Mouse (Mus musculus): ENCODE results near the gene Ppp1r36. TPM values are rescaled to one million over a fixed set of nuclear protein-coding genes. Genes with fewer than 3 reads are reported as not detected.

The Ppp1r36 gene
- polyA plus RNA-seq, 1 experiment, result 80.4 TPM

- Histone ChIP-seq H3K36me3 (ENCODE audit: control insufficient read depth, insufficient read depth, low read length) (no peaks in the 10 kb centered on the region), H3K4me3 (ENCODE audit: control insufficient read depth, low read depth, low read length) (no peak overlapping the region), H3K27ac (ENCODE audit: control insufficient read depth, insufficient read depth, low read depth, low read length) (no peak overlapping the region), H3K4me1 (ENCODE audit: control insufficient read depth, insufficient read depth, low read length) (no peaks in the 10 kb centered on the region), H3K27me3 (ENCODE audit: control insufficient read depth, insufficient read depth, low read length) (no peaks in the 10 kb centered on the region)
- TF ChIP-seq POLR2A (IDR thresholded peaks at IDR 0.05; ENCODE audit: control insufficient read depth, low read depth, low read length) (no peak), CTCF (IDR thresholded peaks at IDR 0.05; ENCODE audit: control insufficient read depth, insufficient read depth, insufficient replicate concordance, low read depth, low read length) (no peak)
Observed at GRCm38 (mm10) chr12:76377726-76378125, 39.6 kb upstream of the Ppp1r36 start.

GRCm38 (mm10) chr12:76378556-76378955, 38.8 kb upstream of the Ppp1r36 start:
- TF ChIP-seq POLR2A (IDR thresholded peaks at IDR 0.05; ENCODE audit: control insufficient read depth, low read depth, low read length) (no peak), CTCF (IDR thresholded peaks at IDR 0.05; ENCODE audit: control insufficient read depth, insufficient read depth, insufficient replicate concordance, low read depth, low read length) (no peak)
- Histone ChIP-seq H3K27ac (ENCODE audit: control insufficient read depth, insufficient read depth, low read depth, low read length) (no peak overlapping the region), H3K36me3 (ENCODE audit: control insufficient read depth, insufficient read depth, low read length) (no peaks in the 10 kb centered on the region), H3K27me3 (ENCODE audit: control insufficient read depth, insufficient read depth, low read length) (no peaks in the 10 kb centered on the region), H3K4me3 (ENCODE audit: control insufficient read depth, low read depth, low read length) (no peak overlapping the region), H3K4me1 (ENCODE audit: control insufficient read depth, insufficient read depth, low read length) (no peaks in the 10 kb centered on the region)

- no peak for TF ChIP-seq CTCF (IDR thresholded peaks at IDR 0.05; ENCODE audit: control insufficient read depth, insufficient read depth, insufficient replicate concordance, low read depth, low read length)
- TF ChIP-seq POLR2A (IDR thresholded peaks at IDR 0.05; ENCODE audit: control insufficient read depth, low read depth, low read length), result no peak
- Histone ChIP-seq H3K36me3 (ENCODE audit: control insufficient read depth, insufficient read depth, low read length) (no peaks in the 10 kb centered on the region), H3K4me3 (ENCODE audit: control insufficient read depth, low read depth, low read length) (no peak overlapping the region), H3K27ac (ENCODE audit: control insufficient read depth, insufficient read depth, low read depth, low read length) (no peak overlapping the region), H3K27me3 (ENCODE audit: control insufficient read depth, insufficient read depth, low read length) (no peaks in the 10 kb centered on the region), H3K4me1 (ENCODE audit: control insufficient read depth, insufficient read depth, low read length) (no peaks in the 10 kb centered on the region)
Observed at GRCm38 (mm10) chr12:76380151-76380550, 37.2 kb upstream of the Ppp1r36 start.

GRCm38 (mm10) chr12:76385342-76385741, 32.0 kb upstream of the Ppp1r36 start:
- no peak overlapping the region for H3K4me3 ChIP-seq (ENCODE audit: control insufficient read depth, low read depth, low read length)
- no peak overlapping the region for H3K27ac ChIP-seq (ENCODE audit: control insufficient read depth, insufficient read depth, low read depth, low read length)
- peaks cover 3% of the 10 kb centered on the region for H3K36me3 ChIP-seq (ENCODE audit: control insufficient read depth, insufficient read depth, low read length)
- no peak for TF ChIP-seq CTCF (IDR thresholded peaks at IDR 0.05; ENCODE audit: control insufficient read depth, insufficient read depth, insufficient replicate concordance, low read depth, low read length)
- no peak for TF ChIP-seq POLR2A (IDR thresholded peaks at IDR 0.05; ENCODE audit: control insufficient read depth, low read depth, low read length)
- no peaks in the 10 kb centered on the region for H3K27me3 ChIP-seq (ENCODE audit: control insufficient read depth, insufficient read depth, low read length)
- H3K4me1 ChIP-seq (ENCODE audit: control insufficient read depth, insufficient read depth, low read length), result no peaks in the 10 kb centered on the region

GRCm38 (mm10) chr12:76388794-76389193, 28.5 kb upstream of the Ppp1r36 start:
- peaks cover 3% of the 10 kb centered on the region for H3K36me3 ChIP-seq (ENCODE audit: control insufficient read depth, insufficient read depth, low read length)
- no peak for TF ChIP-seq CTCF (IDR thresholded peaks at IDR 0.05; ENCODE audit: control insufficient read depth, insufficient read depth, insufficient replicate concordance, low read depth, low read length)
- TF ChIP-seq POLR2A (IDR thresholded peaks at IDR 0.05; ENCODE audit: control insufficient read depth, low read depth, low read length), result no peak

DNA sequence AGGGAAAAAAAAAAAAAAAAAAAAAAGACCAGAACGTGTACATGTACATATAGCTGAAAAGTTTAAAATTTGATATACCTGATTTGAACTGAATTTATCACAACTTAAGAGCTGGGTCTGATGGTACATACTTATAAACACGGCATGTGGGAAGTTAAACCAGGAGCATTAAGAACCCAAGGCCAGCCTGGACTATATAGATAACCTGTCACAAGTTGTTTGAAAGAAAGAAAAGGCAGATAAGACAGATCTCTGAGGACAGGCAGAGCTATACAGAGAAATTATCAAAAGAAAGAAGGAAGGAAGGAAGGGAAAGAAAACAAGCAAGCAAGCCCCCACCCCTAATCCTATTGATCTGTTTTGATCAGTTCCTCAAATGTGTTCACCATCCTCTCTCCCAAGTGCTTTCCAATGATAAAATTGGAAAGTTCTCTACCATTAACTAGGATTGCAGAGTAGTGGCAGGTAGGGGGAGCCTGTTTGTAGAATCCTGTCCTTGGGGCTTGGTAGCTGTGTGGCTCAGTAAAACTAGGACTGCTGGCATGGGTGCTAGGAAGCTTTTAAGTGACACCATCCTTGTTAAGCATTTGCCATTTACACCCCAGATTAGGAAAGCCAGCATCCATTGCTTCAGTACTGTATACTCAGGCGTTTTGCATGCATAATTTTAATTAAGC, 25.6 kb upstream of the Ppp1r36 start:
- no peaks in the 10 kb centered on the region for H3K4me1 ChIP-seq (ENCODE audit: control insufficient read depth, insufficient read depth, low read length)
- no peaks in the 10 kb centered on the region for H3K36me3 ChIP-seq (ENCODE audit: control insufficient read depth, insufficient read depth, low read length)
- no peak overlapping the region for H3K27ac ChIP-seq (ENCODE audit: control insufficient read depth, insufficient read depth, low read depth, low read length)
- TF ChIP-seq POLR2A (IDR thresholded peaks at IDR 0.05; ENCODE audit: control insufficient read depth, low read depth, low read length) (no peak), CTCF (IDR thresholded peaks at IDR 0.05; ENCODE audit: control insufficient read depth, insufficient read depth, insufficient replicate concordance, low read depth, low read length) (no peak)
- no peak overlapping the region for H3K4me3 ChIP-seq (ENCODE audit: control insufficient read depth, low read depth, low read length)
- no peaks in the 10 kb centered on the region for H3K27me3 ChIP-seq (ENCODE audit: control insufficient read depth, insufficient read depth, low read length)

More at GRCm38 (mm10) chr12:76388794-76389193, 28.5 kb upstream of the Ppp1r36 start:
- Histone ChIP-seq H3K4me3 (ENCODE audit: control insufficient read depth, low read depth, low read length) (no peak overlapping the region), H3K27me3 (ENCODE audit: control insufficient read depth, insufficient read depth, low read length) (no peaks in the 10 kb centered on the region), H3K27ac (ENCODE audit: control insufficient read depth, insufficient read depth, low read depth, low read length) (no peak overlapping the region), H3K4me1 (ENCODE audit: control insufficient read depth, insufficient read depth, low read length) (no peaks in the 10 kb centered on the region)

DNA sequence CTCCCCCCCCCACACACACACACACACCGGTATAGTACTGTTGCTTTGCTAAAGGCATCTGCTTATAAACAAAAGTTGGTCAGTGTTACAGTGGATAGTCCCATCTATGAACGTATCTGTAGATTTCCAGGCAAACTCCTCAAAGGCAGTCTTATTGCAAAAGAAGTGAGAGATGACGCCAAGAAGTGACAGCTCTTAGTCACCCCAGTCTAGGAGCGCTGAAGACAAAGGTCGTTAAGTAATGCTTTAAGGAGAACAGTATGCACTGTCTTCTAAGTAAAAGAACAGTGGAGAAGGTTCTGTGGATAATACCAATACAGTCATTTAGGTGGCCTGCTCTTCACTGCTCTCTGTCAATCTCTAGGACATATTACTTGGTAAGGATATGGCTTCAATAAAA, 24.4 kb upstream of the Ppp1r36 start:
- H3K27me3 ChIP-seq (ENCODE audit: control insufficient read depth, insufficient read depth, low read length), result no peaks in the 10 kb centered on the region
- no peak overlapping the region for H3K4me3 ChIP-seq (ENCODE audit: control insufficient read depth, low read depth, low read length)
- no peaks in the 10 kb centered on the region for H3K36me3 ChIP-seq (ENCODE audit: control insufficient read depth, insufficient read depth, low read length)
- no peaks in the 10 kb centered on the region for H3K4me1 ChIP-seq (ENCODE audit: control insufficient read depth, insufficient read depth, low read length)
- no peak for TF ChIP-seq CTCF (IDR thresholded peaks at IDR 0.05; ENCODE audit: control insufficient read depth, insufficient read depth, insufficient replicate concordance, low read depth, low read length)
- no peak for TF ChIP-seq POLR2A (IDR thresholded peaks at IDR 0.05; ENCODE audit: control insufficient read depth, low read depth, low read length)
- H3K27ac ChIP-seq (ENCODE audit: control insufficient read depth, insufficient read depth, low read depth, low read length), result no peak overlapping the region
